Mouse (Mus musculus) olfactory bulb, adult 2 months (tissue): ENCODE data around the gene Nelfe.

Experiments
- CTCF ChIP-seq: fragments of 200-500 bp; IDR thresholded peaks from 2 replicates; pipeline ENCODE4 v1.5.1; 2012; ENCODE audit warnings: low read depth, mild to moderate bottlenecking, low read length, moderate library complexity; ENCODE audit not compliant: insufficient read depth
- POLR2A ChIP-seq: fragments of 200-500 bp; IDR thresholded peaks from 2 replicates; pipeline ENCODE4 v1.6.1; 2012; ENCODE audit warnings: mild to moderate bottlenecking, low read depth, low read length, moderate library complexity; ENCODE audit not compliant: insufficient read depth

DNA sequence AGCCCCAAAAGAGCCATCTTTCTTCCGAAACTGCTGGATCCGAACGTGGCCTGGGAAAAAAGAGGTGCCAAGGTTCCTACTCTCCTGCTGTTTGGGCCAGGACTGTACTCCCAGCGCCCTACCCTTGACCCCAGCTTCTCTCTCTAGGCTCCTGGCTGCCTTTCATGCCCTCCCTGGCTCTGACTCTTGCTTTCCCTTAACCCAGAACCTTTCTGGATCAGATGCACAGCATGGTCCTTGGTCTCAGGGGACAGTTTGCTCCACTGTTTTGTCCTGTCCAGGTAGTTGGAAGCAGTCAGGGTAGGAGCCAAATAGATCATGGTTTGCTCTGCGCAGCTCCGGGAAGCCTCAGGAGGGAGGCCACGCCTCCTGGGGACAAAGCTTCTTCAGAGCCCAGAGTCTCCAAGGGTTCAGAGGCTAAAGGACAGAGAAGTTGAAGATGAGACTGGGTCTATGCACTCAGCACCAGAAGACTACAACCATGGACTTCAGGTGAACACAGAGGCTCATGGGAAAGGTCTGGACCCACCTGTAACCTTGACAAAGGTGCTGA, 35.3 kb upstream of the Nelfe start:
- no peak for TF ChIP-seq POLR2A
- TF ChIP-seq CTCF = no peak
